Mouse (Mus musculus) ES-Bruce4 (cell line): ENCODE measurements around the gene Zfp39.

ENCODE experiments used
- CTCF ChIP-seq: IDR thresholded peaks from one replicate; pipeline ENCODE4 v1.8.1; 2011; ENCODE audit warnings: low read depth, low read length
- EP300 ChIP-seq: IDR thresholded peaks from 2 replicates; pipeline ENCODE4 v1.6.1; 2011; ENCODE audit warnings: low read depth, low read length; ENCODE audit not compliant: insufficient read depth
- POLR2A ChIP-seq: IDR thresholded peaks from one replicate; pipeline ENCODE4 v1.8.1; 2011; ENCODE audit warnings: low read length; ENCODE audit not compliant: insufficient read depth

DNA sequence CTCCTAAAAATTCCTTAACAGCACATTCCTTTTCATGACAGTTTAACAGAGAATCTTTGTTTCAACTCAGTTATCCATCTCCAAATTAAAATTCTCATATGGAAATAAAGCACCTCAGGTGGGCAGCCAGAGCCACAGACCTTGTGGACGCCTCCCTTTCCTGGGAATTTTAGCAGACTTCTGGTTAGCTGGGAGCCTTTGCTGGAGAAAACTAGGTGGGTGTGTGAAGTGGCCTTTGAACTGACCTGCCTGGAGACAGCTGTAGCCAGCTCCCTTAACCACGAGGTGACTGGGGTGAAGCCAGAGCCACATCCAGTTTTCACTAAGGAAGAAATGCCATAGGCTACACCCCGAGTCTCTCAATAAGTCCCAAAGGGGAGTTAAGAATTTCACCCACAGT is 25.6 kb upstream of the Zfp39 start:
- TF ChIP-seq CTCF (no peak), POLR2A (no peak), EP300 (no peak)
